In the genomic region with DNA sequence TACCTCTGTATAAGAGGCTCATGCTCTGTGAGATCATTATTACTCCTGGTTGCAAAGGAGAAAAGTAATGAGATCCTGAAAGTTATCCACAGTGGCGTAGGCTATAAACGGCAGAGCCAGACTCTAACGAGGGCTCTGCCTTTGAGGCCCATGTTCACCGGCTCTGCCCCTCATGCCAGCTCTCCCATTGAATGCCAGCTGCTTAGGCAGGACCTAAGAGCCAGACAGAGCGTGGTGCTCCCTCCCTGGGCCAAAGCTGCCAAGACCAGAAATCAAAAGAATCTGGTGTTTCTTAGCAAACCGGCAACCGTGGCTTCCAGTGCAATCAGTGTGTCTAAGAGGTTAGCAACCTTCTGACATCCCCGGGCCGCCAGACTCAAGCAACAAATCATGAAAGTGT, we compare ENCODE assay signal across 16 mouse cellular contexts.
A peak's percentile ranks its signal among the peaks of the same experiment; 100 is the strongest.
DNase-seq lines count a peak whose midpoint lies in the region; ATAC-seq and TF ChIP-seq lines count a peak whose summit lies in the region.
"Had no signal": no experiment of that assay in that cellular context is flagged by ENCODE, and none has a peak within 500 bp of the region (broad histone marks: within the 10 kb centered on the region; RNA-seq: fewer than 3 reads in every experiment).

No protein-coding gene starts in this region.

- intact Hi-C loops in gastrocnemius, adult 2 months (cut with DNase I) = no loop called here
- intact Hi-C loops in left cerebral cortex, postnatal 4 days (cut with DNase I) = no loop called here
- intact Hi-C loops in left cerebral cortex, postnatal 36 days (cut with DNase I) = no loop called here

- WGBS in limb, embryonic 14.5 days = 26% methylated on average over 9 of the region's 9 CpGs

- no peak for TF ChIP-seq POLR2A in limb, embryonic 14.5 days (IDR thresholded peaks at IDR 0.05; ENCODE audit: borderline replicate concordance, extremely low read depth, insufficient read depth, insufficient read length)

- peaks cover 23% of the 10 kb centered on the region for H3K4me1 ChIP-seq in limb, embryonic 14.5 days (ENCODE audit: control insufficient read depth, insufficient read depth, low read length)
- H3K4me1 ChIP-seq: megakaryocyte, embryonic 14.5 days had no signal

- ATAC-seq in limb, embryonic 14.5 days (ENCODE audit: low FRiP score, low read depth) = peak; percentile 51; the same call in 1 of the 2 replicates
- ATAC-seq: forebrain, embryonic 13.5 days; liver, postnatal 0 days; midbrain, embryonic 16.5 days had no signal

- H3K4me2 ChIP-seq in limb, embryonic 14.5 days (replicated peaks; ENCODE audit: low read depth, low read length, severe bottlenecking) = no peak overlapping the region
- H3K4me2 ChIP-seq: forebrain, embryonic 13.5 days; heart, embryonic 15.5 days; hindbrain, embryonic 15.5 days had no signal

- no peak overlapping the region for H3K9ac ChIP-seq in limb, embryonic 14.5 days (ENCODE audit: low read depth, low read length, severe bottlenecking)
- H3K9ac ChIP-seq: forebrain, embryonic 13.5 days; heart, embryonic 15.5 days; hindbrain, embryonic 15.5 days; liver, postnatal 0 days had no signal

- no peaks in the 10 kb centered on the region for H3K36me3 ChIP-seq in limb, embryonic 14.5 days (ENCODE audit: control insufficient read depth, insufficient read depth, low read length)
- H3K36me3 ChIP-seq: heart, embryonic 15.5 days; hindbrain, embryonic 15.5 days had no signal

- TF ChIP-seq CTCF in gastrocnemius, adult 2 months (IDR thresholded peaks at IDR 0.05) = no peak

- H3K9me3 ChIP-seq in limb, embryonic 14.5 days (ENCODE audit: control insufficient read depth, low read length) = no peaks in the 10 kb centered on the region
- H3K9me3 ChIP-seq: forebrain, embryonic 13.5 days; heart, embryonic 15.5 days; hindbrain, embryonic 15.5 days; megakaryocyte, embryonic 14.5 days had no signal

- no peak overlapping the region for H3K4me3 ChIP-seq in gastrocnemius, adult 2 months
- no peak overlapping the region for H3K4me3 ChIP-seq in limb, embryonic 14.5 days (replicated peaks; ENCODE audit: low read length)
- H3K4me3 ChIP-seq: forebrain, embryonic 13.5 days; heart, adult 2 months; heart, embryonic 15.5 days; hindbrain, embryonic 15.5 days; megakaryocyte, embryonic 14.5 days had no signal

- peak; percentile 41 for DNase-seq in gastrocnemius, adult 2 months
- no peak for DNase-seq in gastrocnemius, postnatal 25 days
- peak; percentile 75 for DNase-seq in left cerebral cortex, postnatal 4 days
- no peak for DNase-seq in left cerebral cortex, postnatal 36 days (ENCODE audit: low spot score in 2 of 2)
- DNase-seq in forelimb bud, embryonic 11.5 days (ENCODE audit: low read depth, low spot score) = peak; percentile 26
- DNase-seq in limb, embryonic 14.5 days (ENCODE audit: low spot score) = peak; percentile 20
- no peak for DNase-seq in urinary bladder, adult 2 months (ENCODE audit: low spot score)
- DNase-seq: heart, adult 2 months; liver, postnatal 0 days; lung, postnatal 14 days; right cerebral cortex, postnatal 14 days had no signal

- H3K27me3 ChIP-seq in limb, embryonic 14.5 days (ENCODE audit: control insufficient read depth, insufficient read depth, low read length) = no peaks in the 10 kb centered on the region
- H3K27me3 ChIP-seq: heart, embryonic 15.5 days; hindbrain, embryonic 15.5 days; megakaryocyte, embryonic 14.5 days had no signal

- no peak overlapping the region for H3K27ac ChIP-seq in gastrocnemius, adult 2 months
- H3K27ac ChIP-seq in limb, embryonic 14.5 days (replicated peaks; ENCODE audit: low read depth, low read length) = no peak overlapping the region
- H3K27ac ChIP-seq: forebrain, embryonic 13.5 days; heart, adult 2 months; heart, embryonic 15.5 days; hindbrain, embryonic 15.5 days had no signal

Comparison
In these comparisons a context has a peak if more than half of its experiments do, and no peak if none do; other contexts are left out.
1. DNase-seq: peak in gastrocnemius, adult 2 months (single experiment), left cerebral cortex, postnatal 4 days (single experiment), forelimb bud, embryonic 11.5 days (single experiment) and limb, embryonic 14.5 days (single experiment); none in gastrocnemius, postnatal 25 days (single experiment), left cerebral cortex, postnatal 36 days (0 of 2) and urinary bladder, adult 2 months (single experiment).